Mouse (Mus musculus) right cerebral cortex, adult 18-20 months (tissue): Measurements from ENCODE around the gene Ddx58.

Experiments used
- DNase-seq: peaks from one replicate; pipeline ENCODE4 v3.0.0; 2022; ENCODE audit warnings: mixed read lengths

Ddx58 gene

DNA sequence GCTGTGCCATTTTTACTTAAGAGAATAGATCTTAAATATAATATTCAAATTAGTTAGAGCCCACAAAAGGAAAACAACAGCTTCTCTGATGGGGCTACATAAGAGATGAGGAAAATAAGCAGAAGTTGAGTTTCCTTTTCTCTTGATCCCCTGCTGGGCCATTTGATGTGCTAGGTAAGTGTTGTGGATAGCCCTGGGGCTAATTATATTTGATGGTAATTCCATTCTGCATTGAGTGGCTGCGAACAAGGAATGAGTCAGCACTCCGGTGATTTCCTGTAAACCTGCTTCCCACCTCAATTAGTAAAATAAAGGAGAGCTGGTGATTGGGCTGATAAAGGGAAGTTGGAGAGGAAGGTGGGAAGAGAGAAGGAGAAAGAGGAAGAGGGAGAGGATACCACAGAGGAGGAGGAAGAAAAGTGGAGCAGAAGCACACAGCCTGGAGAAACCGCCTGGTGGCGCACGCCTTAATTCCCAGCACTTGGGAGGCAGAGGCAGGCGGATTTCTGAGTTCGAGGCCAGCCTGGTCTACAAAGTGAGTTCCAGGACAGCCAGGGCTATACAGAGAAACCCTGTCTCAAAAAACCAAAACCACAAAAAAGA, 6.5 kb downstream of the Ddx58 start:
- DNase-seq = no peak

DNA sequence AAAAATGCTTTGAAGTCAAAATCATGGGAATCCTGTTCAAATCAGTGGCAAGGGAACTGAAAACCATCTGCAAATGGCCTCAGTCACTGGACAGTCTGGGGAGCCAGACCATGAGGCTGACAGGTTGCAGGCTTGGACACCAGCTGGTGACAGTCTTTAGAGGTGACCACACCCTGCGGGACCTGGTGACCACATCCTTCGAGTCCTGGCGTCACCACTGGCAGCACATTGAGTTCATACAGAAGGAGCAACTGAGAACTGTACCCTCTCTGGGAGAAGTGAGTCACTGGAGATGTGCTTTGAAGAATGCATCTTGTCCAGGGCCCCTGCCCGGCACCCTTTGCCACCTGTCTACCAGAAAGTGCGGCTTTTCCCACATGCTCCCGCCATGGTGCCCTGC, 9.9 kb downstream of the Ddx58 start:
- DNase-seq = no peak

DNA sequence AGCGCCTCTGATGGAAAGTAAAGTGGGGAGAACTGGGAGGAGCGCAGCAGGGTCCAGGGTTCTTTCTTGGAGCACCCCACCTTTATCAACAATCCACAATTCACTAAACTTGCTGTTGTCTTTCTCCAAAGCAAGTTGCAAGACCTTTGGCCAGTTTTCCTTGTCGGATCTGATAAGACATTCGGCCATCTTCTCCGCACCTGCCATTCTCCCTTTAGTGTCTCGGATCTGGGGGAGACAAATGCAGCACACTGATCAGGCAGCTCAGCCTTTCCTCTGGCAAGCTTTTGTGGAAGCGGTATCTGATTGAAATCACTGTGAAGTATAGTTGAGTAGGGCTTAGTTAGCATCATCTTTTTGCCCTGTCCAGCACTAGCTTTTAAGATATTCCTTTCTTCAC, 11.7 kb downstream of the Ddx58 start:
- no peak for DNase-seq

DNA sequence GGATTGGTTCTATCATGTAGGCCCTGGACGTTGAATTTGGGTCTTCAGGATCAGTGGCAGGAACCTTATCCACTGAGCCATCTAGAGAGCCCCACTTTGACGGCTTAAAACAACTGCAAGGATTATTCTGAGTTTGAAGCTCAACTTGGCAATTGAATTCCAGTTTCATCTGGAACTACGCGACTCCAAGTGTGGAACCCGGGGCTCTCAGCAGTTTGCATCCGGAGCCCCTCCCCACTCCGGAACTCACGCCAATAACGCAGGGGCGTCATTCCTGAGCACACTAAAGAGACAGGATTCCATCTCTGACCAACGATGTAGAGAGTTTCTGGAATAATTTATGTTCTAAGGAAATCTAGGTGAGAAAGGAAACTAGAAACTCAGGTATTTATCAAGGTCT, 12.5 kb downstream of the Ddx58 start:
- DNase-seq = no peak

DNA sequence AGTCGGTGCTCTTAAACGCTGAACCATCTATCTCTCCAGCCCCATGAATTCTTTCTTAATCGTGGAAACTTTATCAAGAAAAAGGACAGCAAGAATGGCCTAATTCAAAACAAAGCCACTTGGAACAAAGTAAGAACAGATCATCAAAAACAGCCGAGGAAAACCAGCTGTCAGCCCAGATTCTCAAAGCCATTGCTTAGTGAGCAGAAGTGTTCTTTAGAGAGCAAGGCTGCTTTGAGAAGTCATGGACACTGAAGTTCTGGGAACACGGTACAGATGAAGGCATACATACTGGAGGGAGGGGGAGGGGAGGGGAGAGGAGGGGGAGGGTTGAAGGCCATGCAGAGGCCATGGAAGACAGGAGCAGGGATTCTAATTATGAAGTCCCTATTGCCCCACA, 13.5 kb downstream of the Ddx58 start:
- DNase-seq = no peak

DNA sequence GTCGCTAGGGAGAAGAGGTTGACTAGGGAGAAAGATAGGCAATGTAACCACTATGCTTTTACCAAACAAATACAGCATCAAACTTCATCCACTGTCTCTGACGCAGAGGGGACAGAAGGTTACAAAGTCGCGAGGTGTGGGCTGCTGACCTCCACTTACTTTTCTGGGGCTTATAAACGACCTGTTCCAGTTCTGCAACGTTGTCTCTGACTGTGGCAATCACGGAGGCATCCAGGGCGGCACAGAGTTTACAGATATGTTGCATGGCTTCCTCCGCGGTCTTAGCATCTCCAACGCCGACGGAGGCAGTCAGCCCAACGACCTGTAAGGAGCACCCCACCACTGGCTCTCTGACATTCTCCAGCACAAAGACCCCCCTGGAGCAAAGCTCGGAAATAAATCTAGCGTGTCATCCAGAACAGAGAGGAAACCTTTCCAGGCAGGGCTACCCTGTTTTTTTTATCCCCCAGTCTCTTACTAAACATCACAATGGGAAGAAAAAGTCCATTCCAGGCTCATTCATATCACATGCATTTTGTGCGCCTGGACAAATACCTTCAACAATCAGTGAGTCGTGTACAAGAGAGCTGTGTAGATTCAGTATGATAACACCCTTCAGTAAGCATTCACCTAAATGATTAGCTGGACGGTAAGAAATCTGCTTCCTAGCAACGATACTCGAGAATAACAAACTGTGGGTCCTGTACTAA, 17.6 kb downstream of the Ddx58 start:
- DNase-seq = no peak

DNA sequence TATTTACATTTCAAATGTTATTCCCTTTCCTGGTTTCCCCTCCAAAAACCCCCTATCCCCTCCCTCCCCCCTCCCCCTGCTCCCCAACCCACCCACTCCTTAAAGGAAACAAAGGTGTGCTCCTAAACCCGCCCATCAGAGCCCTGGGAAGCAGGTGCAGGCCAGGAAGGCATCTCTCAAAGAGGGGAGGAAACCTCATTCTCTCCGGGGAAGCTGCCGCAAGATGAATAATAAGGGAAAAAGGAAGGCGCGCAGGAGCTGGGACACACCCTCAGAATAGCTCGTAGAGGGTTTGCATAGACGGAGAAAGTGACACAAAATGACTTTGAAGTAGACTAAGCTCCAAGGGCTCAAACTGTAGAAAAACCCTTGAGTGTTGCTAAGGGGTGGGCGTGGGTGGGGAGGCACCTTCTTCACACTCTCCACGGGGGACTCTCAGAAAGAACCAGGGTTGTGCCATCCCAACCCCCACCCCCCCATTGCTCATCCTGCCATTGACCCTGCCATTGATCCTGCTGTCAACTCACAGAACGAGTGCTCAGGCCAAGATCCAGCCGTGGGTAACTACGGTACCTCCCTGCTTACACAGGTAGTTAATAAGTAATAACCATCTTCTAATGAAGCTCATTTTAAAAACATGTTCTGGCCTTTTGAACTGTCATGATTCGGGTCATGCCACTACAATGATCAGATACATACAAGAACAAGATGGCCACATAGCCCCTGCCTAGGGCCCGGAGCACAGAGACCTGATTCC, 18.4 kb downstream of the Ddx58 start:
- DNase-seq = no peak

DNA sequence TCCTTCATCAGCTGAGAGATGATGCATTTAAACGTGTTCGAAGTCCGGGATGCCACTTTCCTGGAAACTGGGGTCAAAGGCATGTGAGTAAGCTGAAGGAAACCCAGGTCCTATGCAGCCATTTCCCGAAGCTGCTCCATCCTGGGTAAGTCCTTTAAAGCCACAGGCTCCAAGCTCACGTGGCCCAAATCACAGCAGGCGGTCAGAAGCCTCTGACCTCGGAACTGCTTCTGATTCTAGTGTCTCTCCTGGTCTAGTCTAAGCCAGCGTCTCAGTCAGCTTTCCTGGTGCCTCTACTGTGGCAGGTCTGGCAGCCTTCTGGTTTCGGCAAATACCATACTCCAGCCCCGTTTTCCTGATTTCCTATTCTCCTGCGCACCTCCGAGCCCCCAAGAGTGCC, 19.2 kb downstream of the Ddx58 start:
- no peak for DNase-seq

DNA sequence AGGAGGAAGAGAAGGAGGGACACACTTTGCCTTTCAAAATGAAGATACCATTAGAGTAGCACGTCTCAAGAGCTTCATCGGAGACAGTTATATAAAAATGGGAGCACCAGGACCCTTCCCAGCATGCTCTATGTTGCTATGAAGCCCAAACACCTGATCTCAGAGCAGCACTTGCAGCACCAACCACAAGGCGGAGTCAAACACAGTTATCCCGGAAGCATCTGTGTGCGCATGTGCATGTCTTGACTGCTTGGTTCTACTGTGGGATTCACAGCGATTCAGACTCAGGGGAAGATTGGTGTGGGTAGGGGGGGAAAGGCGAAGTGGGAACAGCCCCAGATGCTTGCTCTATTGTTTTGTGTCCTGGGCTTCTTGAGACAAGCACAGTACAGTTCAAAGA, 21.2 kb downstream of the Ddx58 start:
- no peak for DNase-seq

DNA sequence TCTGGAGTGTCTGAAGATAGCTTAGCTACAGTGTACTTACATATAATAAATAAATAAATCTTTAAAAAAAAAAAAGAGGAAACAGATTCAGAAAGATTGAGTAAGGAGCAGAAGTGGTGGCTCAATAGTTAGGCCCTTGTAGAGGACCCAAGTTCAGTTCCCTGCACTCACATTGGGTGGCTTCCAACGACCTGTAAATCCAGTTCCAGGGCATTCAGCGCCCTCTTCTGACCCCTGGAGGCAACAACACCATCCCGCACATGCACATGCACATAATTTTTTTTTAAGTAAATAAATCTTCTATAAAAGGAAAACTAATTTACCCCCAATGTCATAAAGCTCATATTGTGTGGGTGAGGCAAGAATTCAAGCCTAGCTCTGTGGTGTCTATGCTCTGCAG, 21.7 kb downstream of the Ddx58 start:
- DNase-seq = no peak

DNA sequence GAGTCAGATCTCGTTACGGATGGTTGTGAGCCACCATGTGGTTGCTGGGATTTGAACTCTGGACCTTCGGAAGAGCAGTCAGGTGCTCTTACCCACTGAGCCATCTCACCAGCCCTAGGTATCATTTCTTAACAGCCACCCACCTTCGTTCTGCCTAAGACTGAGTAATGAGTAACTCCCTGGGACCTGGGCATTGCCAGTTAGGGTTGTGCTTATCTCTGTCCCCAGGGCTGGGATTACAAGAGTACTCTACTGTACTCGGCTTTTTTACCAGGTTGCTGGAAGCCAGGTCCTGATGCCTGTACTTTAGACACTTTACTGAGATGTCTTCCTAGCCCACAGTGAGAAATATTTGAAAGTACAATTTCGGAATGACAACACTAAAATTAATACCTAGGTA, 27.5 kb downstream of the Ddx58 start:
- no peak for DNase-seq

DNA sequence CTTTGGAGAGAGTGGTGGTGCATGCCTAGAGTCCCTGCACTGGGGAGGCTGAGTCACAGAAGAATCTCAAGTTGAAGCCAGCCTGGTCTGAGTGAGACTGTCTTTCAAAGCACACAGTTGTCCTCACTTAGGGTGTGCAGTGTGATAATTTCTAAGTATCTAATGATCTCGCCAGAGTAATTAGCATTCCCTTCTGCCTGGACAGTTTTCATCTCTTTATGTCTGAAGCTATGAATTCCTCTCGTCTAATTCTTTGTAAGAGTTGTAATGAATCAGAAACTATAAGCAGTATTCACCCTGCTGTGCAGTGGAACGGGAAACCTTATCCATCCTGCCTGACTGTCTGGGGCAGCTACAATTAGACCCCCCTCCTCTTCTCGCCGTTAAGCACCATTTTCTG, 31.9 kb downstream of the Ddx58 start:
- no peak for DNase-seq

DNA sequence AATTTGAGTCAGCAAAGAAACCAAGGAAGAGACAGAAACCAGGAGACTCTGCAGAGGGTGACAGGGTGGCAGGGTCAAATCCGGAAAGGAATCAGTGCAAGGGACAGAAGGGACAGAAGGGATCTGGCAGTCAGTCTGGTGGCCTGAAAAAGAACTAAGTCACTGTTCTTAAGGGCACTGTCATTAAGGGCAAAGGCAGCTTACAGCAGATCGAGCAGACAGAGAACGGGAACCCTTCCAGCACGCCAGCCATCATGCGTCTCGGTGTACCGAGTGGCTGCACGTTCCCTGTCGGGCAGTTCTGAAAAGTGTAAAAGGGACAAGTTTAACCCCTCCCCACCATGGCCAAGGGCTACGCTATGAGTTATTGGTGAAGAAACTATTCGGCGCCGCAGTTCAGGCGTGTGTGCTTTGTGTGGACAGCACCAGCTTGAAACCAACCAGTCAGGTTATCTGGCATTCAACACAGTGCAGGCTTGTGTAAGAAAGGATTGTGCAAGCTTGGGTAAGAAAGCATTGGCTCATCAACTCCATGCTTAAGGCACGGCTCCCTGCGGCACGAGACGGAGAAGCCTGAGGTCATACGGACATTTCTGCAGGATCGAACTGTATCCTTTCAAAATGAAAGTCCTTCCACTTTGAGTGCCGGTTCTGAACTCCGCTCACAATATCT, 34.3 kb downstream of the Ddx58 start:
- no peak for DNase-seq

DNA sequence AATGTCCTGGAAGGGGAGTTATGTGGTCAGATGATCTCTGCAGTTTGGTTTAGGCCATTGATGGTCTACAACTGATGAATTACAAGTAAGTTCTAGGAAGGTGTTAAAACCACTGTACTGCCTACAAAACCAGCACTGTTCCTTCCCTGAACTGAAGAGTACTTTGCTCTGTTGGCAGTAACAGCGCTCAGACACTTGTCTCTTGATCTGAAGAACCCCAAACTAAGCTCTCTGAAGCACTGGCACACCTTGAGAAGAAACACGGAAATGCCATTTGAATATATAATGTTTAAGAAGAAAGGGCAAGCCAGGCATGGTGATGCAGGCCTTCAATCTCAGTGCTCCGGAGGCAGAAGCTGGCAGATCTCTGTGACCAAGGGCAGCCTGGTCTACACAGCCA, 35.3 kb downstream of the Ddx58 start:
- no peak for DNase-seq

DNA sequence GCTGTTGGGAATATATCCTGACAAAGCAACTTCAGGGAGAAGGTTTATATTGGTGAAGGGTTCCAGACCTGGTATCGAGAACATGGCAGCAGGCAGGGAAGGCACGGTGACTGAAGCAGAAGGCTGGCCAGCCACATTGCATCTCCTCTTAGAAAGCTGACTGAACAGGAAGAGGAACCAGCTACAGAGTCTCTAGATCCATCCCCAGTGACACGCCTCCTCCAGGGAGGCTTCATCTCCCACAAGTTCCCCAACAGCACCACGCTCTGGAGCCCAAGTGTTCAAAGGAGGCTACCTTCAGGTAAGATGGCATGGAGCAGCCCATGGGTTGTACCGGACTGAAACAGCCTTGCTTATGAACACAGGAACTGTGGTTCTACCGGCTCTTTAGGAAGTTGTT, 37.4 kb downstream of the Ddx58 start:
- no peak for DNase-seq

DNA sequence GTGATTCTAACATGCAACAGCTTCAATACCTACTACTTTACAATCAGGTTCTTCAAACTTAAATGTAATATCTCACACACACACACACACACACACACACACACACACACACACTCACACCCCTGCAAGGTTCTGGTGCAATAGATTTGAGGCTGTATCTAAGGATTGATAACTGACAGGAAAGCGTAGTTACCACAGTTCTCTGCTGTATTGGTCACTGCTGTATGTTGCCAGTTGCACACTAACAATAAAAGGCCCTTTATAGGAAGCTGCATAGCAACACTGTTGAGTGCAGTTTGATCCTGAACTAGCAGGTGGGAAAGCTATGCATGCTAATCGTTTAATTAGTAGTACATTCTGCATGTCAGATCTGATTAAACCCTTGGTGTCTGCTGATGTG, 44.3 kb downstream of the Ddx58 start:
- DNase-seq = no peak

DNA sequence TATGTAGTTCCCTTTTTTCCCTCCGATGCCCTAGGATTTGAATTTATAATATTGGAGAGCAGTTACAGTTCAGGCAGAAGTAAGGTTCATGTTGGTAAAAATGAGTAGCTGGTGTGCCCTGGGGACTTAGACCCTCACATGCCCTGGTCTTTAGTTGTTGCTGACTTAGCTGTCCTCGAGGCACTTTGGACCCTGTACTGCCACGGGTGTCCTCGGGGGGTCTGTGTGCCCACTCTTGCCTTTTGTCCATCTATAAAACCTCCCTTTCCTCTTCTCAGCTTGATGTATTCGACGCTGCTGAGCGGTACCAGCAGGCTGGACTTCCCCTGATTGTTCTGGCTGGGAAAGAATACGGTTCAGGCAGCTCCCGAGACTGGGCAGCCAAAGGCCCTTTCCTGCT, 46.2 kb downstream of the Ddx58 start:
- DNase-seq = no peak

DNA sequence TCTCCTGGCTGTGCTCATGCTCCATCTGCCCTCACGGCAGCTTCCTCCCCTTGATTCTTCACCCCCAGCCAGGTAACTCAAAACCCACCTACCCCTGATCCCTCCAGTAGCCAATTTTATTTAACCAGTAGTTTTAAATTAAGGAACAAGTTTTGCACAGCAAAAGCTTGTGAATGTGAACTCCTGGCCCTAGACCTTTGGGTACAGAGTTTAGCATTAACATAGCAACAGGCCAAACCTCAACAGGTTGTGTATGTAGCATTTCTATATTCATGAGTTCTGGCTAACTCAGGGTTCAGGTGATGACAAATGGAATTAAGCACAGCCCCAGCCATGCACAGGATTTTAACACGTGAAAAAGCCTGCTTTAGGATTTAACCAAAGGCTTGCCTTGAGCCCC, 47.4 kb downstream of the Ddx58 start:
- DNase-seq = no peak

DNA sequence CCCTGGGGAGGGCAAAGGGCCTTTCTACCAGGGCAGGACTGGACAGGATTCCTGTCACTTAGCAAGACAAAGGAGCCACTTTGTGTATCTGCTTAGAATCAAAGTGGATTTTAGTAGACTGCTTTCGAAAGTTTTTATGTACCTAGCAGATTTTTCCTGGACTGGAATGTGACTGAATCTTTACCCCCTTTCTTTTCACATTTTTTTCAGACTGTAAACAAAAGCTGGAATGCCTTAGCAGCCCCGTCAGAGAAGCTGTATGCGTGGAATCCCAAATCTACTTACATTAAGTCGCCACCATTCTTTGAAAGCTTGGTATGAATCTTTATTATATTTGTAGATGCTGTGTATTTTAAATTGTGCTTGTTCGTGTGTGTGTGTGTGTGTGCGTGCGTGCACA, 51.7 kb downstream of the Ddx58 start:
- no peak for DNase-seq

DNA sequence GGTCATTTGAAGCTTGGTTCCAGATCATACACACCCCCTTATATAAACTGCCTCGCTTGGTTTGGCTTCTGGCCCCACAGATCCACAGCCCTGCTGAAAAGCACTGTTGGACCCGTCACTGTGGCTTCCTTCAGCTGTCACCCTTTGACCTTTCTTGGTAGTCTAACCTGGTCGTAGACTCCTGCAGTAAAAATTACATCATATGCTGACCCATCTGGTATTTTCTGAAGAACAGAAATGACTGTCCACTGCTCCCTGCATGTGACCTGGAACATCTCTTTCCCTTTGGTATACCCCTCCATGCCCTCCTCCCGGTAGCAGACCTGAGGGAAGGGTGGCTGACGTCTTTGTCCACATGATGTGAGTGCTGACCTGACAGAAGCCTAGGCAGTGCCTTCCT, 55.2 kb downstream of the Ddx58 start:
- DNase-seq = no peak

DNA sequence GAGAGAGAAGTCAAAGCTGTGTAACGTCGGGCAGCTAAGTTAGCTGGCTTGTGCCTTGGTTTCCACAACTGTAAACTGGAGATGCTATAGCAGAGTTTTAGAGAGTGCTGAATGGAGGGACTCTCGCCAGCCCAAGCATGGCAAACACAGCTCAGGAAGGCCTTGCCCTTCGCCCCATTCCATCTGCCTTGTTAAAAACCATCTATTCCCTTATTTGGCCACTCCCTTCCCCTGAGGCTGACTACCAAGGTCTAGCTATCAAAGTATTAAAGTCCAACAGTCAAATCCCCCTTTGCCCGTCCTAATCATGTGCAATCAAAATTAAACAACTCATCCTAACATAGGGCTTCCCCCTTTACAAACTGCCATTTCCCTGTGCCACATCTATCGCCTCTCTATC, 55.8 kb downstream of the Ddx58 start:
- DNase-seq = no peak

DNA sequence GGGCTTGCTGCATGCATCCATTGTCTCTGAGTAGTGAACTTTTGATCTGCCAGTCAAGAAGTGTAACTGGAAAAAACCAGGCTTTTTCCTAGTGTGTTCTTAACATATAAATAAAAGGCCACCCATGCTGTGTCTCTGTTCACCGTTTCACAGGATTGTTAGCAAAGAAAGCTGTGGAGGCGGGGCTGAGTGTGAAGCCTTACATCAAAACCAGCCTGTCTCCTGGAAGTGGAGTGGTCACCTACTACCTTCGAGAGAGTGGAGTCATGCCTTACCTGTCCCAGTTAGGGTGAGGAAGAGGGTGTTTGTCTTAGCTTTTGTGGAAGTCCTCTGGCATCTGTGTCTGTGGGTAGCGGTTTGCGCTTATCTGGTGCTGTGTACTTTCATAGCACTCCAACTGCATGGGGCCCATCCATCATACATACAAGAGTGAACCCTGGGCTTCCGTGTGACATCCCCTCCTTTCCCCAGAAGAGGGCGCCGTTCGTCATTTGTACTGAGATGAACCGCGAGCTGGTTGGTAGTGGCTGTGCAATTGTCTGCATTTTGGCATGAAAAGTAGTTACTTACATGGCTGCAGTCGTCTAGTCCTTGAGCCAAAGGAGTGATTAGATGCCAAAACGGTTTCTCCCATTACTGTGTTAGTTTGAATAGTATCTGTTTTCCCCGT, 56.8 kb downstream of the Ddx58 start:
- DNase-seq = peak; percentile 54

DNA sequence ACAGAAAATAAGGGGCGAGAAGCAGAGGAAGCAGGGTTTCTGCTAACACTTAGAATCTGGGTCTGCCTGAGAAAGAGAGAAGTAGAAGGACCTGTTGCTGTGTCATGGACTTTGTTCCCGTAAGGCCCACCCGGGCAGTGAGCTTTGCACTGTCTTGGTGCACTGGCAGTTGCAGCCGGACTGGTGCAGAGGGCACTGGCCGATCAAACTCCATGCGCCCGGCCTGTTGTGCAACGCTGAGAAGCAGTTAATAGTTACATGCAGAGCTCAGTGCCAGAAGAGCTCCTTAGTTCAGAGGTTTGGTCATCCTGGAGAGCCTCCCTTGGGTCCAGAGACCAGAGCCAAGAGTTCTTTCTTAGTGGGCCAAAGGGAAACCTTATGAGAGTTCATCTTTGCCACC, 57.9 kb downstream of the Ddx58 start:
- no peak for DNase-seq
